Mouse (Mus musculus) heart, embryonic 10.5 days (tissue): ENCODE results near the gene Defb22. TPM values are rescaled to one million over a fixed set of nuclear protein-coding genes. Genes with fewer than 3 reads are reported as not detected.

Experiments used
- DNase-seq: peaks from one replicate; pipeline ENCODE4 v3.0.0-alpha.2; 2017; ENCODE audit warnings: low spot score
- H3K27ac ChIP-seq: fragments of 300-500 bp; sonication (generic); 2 replicates; pipeline ENCODE4 v1.5.1; 2016; ENCODE audit warnings: mild to moderate bottlenecking
- H3K27me3 ChIP-seq: fragments of 300-500 bp; sonication (generic); 2 replicates; pipeline ENCODE4 v1.6.1; 2016; ENCODE audit warnings: mild to moderate bottlenecking; ENCODE audit not compliant: poor library complexity, insufficient read depth, severe bottlenecking
- H3K36me3 ChIP-seq: fragments of 300-500 bp; sonication (generic); 2 replicates; pipeline ENCODE4 v1.6.1; 2016; ENCODE audit warnings: mild to moderate bottlenecking, moderate library complexity
- H3K4me1 ChIP-seq: fragments of 300-500 bp; sonication (generic); 2 replicates; pipeline ENCODE4 v1.6.1; 2016; ENCODE audit warnings: mild to moderate bottlenecking
- H3K4me3 ChIP-seq: fragments of 300-500 bp; sonication (generic); 2 replicates; pipeline ENCODE4 v1.5.1; 2016; ENCODE audit warnings: mild to moderate bottlenecking, moderate library complexity
- H3K9me3 ChIP-seq: fragments of 300-500 bp; sonication (generic); 2 replicates; pipeline ENCODE4 v1.6.1; 2016; ENCODE audit warnings: mild to moderate bottlenecking, moderate library complexity
- WGBS: fragments of 180-500 bp; shearing (Covaris S2); methylation state at CpG from one replicate; pipeline ENCODE4 v1.1.7; 2016; 5-methylcytosine and 5-hydroxymethylcytosine counted together
- polyA plus RNA-seq: library from polyadenylated mRNA; unstranded; fragments of >200 nt; fragmentation: Nextera tagmentation; extraction: Ambion mirVana; gene quantifications from 2 replicates; pipeline ENCODE4 v1.2.1, GENCODE M21; 2016

The Defb22 gene
- polyA plus RNA-seq, 1 experiment from 2014 or later = not detected

DNA sequence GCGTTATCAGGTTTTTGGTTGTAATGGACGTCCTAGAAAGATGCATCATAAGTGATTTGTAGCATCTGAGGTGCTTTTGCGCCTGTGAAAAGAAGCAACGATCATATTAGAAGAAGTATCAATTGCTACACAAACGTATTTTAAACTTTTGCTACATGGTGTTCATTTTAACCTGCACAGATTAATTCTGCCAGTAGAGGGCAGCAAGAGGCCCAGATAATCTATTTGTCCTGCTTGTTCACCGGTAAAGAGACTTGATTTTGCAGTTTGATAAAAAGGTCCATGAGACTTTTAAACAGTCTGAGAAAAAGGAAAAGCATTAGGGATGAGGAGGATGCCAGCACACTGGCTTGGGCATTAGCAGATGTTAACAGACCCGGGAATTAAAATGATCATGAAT is 19.0 kb downstream of the Defb22 start:
- Histone ChIP-seq H3K27ac (no peak overlapping the region), H3K27me3 (no peaks in the 10 kb centered on the region), H3K9me3 (no peaks in the 10 kb centered on the region), H3K4me3 (no peak overlapping the region), H3K36me3 (no peaks in the 10 kb centered on the region), H3K4me1 (no peaks in the 10 kb centered on the region)
- 35% methylated on average over 7 of the region's 7 CpGs for WGBS
- DNase-seq = no peak

DNA sequence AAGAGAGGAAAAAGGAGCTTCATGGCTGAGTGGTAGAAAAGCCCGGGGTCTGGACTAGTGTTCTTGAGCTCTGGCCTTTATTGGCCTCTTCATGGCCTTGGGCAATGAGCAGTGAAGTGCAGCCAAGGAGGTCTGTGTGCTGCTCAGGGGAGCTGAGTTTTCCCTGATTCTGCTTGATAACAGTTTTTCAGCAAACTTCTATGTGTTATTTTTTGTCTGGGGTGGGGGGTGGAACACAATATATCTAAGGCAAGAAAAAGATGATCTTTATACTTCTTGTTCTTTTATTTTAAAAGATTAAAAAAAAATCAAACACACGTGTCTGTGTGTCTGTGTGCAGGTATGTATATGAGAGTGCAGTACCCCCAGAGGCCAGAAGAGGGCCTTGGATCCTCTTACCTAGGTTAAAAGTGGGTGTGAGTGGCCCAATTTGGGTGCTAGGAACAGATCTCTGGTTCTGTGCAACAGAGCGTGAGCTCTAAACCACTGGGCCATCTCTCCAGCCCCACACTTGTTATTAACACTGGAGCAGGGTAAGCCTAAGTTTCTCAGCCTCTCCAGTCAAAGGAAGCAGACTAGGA is 25.3 kb downstream of the Defb22 start, which contains the start of gene Defb23:
Gene Defb23, minus strand, starts transcription at position 51 of the 581 bp plus-strand sequence.
- H3K4me1 ChIP-seq = no peaks in the 10 kb centered on the region
- WGBS = 86% methylated on average over 3 of the region's 3 CpGs

DNA sequence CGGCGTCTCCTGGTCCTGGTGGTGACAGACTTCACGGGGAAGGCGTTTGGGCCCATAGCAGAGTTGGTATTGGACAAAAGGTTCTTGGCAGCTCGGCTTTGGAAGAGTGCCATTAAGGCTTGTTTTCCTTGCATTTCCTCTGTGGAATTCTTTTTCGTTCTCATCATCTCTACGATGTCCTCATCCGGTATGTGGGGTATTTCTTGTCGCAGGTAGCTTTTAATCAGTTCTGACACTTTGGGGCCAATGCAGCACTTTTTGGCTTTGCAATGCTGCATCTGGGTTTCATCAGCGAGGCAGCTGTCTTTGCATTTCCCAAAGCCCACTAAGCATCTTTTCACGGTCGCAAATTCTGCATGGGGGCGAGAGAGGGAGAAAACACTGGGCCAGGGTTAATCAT is 30.7 kb downstream of the Defb22 start:
- Histone ChIP-seq H3K4me1 (no peaks in the 10 kb centered on the region), H3K36me3 (no peaks in the 10 kb centered on the region), H3K27ac (no peak overlapping the region), H3K27me3 (peaks cover 4% of the 10 kb centered on the region; the same call in 1 of the 2 replicates), H3K4me3 (no peak overlapping the region), H3K9me3 (no peaks in the 10 kb centered on the region)
- DNase-seq = no peak
- WGBS = 63% methylated on average over 13 of the region's 13 CpGs

More for the DNA sequence above, 25.3 kb downstream of the Defb22 start, which contains the start of gene Defb23:
- Histone ChIP-seq H3K4me3 (no peak within 1 kb of the TSS), H3K27me3 (no peaks in the 10 kb centered on the region), H3K36me3 (no peaks in the 10 kb centered on the region), H3K9me3 (no peaks in the 10 kb centered on the region), H3K27ac (no peak within 1 kb of the TSS)
- DNase-seq = no peak

GRCm38 (mm10) chr2:152452101-152452781 is 37.7 kb downstream of the Defb22 start:
- Histone ChIP-seq H3K27me3 (peaks cover 13% of the 10 kb centered on the region; the same call in 1 of the 2 replicates), H3K4me1 (peaks cover 16% of the 10 kb centered on the region), H3K4me3 (no peak overlapping the region), H3K9me3 (no peaks in the 10 kb centered on the region), H3K36me3 (no peaks in the 10 kb centered on the region), H3K27ac (no peak overlapping the region)
- DNase-seq = no peak
- 75% methylated on average over 4 of the region's 4 CpGs for WGBS

- H3K36me3 ChIP-seq = no peaks in the 10 kb centered on the region
- no peak overlapping the region for H3K27ac ChIP-seq
- H3K9me3 ChIP-seq = no peaks in the 10 kb centered on the region
- H3K27me3 ChIP-seq = 0 out of 2 replicates have a peak, but pooled peaks cover 9% of the 10 kb centered on the region
- H3K4me1 ChIP-seq = peaks cover 21% of the 10 kb centered on the region
- 6% methylated on average over 5 of the region's 5 CpGs for WGBS
- H3K4me3 ChIP-seq = no peak overlapping the region
- no peak for DNase-seq
Measured at GRCm38 (mm10) chr2:152450241-152450640, 39.7 kb downstream of the Defb22 start.

GRCm38 (mm10) chr2:152447461-152447860 is 42.5 kb downstream of the Defb22 start:
- 40% methylated on average over 5 of the region's 5 CpGs for WGBS
- Histone ChIP-seq H3K4me3 (no peak overlapping the region), H3K27ac (peak overlapping the region; percentile 42; the same call in 1 of the 2 replicates), H3K36me3 (no peaks in the 10 kb centered on the region), H3K4me1 (peaks cover 23% of the 10 kb centered on the region), H3K27me3 (0 out of 2 replicates have a peak, but pooled peaks cover 5% of the 10 kb centered on the region), H3K9me3 (no peaks in the 10 kb centered on the region)
- no peak for DNase-seq

- H3K27me3 ChIP-seq = no peaks in the 10 kb centered on the region
- no peaks in the 10 kb centered on the region for H3K9me3 ChIP-seq
- H3K4me3 ChIP-seq = no peak overlapping the region
- H3K36me3 ChIP-seq = no peaks in the 10 kb centered on the region
- WGBS = 43% methylated on average over 2 of the region's 2 CpGs
- DNase-seq = no peak
- H3K27ac ChIP-seq = peak overlapping the region; percentile 42; the same call in 1 of the 2 replicates
- peaks cover 23% of the 10 kb centered on the region for H3K4me1 ChIP-seq
Measured at GRCm38 (mm10) chr2:152446642-152447041, 43.3 kb downstream of the Defb22 start.

DNA sequence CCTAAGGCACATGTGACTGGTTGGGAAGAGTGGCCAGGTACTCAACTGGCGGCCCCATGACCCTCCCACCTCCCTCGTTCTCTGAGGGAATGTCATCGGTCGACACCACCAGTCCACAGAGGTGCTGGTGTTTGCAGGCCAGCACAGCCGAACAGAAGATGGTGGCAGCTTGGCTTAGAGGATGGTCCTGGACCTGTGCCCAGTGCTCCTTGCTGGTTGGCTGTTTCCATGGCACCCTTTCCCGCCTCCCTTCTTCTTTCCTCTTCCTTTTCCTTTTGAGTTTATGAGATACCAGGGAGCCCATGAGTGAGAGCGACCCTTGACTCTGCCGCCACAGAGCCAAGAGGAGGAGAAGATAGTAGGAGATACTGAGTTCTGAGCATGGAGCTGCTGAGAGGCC is 46.7 kb downstream of the Defb22 start:
- DNase-seq = no peak
- H3K27ac ChIP-seq = no peak overlapping the region
- H3K36me3 ChIP-seq = no peaks in the 10 kb centered on the region
- WGBS = 76% methylated on average over 8 of the region's 8 CpGs
- no peaks in the 10 kb centered on the region for H3K9me3 ChIP-seq
- no peaks in the 10 kb centered on the region for H3K27me3 ChIP-seq
- peaks cover 20% of the 10 kb centered on the region for H3K4me1 ChIP-seq
- no peak overlapping the region for H3K4me3 ChIP-seq

- Histone ChIP-seq H3K9me3 (no peaks in the 10 kb centered on the region), H3K36me3 (no peaks in the 10 kb centered on the region), H3K27ac (no peak overlapping the region), H3K27me3 (no peaks in the 10 kb centered on the region), H3K4me3 (no peak overlapping the region), H3K4me1 (peaks cover 16% of the 10 kb centered on the region)
- WGBS = 75% methylated on average over 4 of the region's 4 CpGs
- DNase-seq = no peak
Measured at GRCm38 (mm10) chr2:152442322-152442721, 47.6 kb downstream of the Defb22 start.

GRCm38 (mm10) chr2:152439833-152440232 is 50.1 kb downstream of the Defb22 start:
- H3K4me3 ChIP-seq = no peak overlapping the region
- H3K36me3 ChIP-seq = no peaks in the 10 kb centered on the region
- H3K27ac ChIP-seq = no peak overlapping the region
- no peak for DNase-seq
- WGBS = 79% methylated on average over 2 of the region's 2 CpGs
- H3K4me1 ChIP-seq = peaks cover 31% of the 10 kb centered on the region
- no peaks in the 10 kb centered on the region for H3K27me3 ChIP-seq
- H3K9me3 ChIP-seq = no peaks in the 10 kb centered on the region

- no peaks in the 10 kb centered on the region for H3K36me3 ChIP-seq
- peaks cover 25% of the 10 kb centered on the region for H3K4me1 ChIP-seq
- H3K27me3 ChIP-seq = no peaks in the 10 kb centered on the region
- H3K4me3 ChIP-seq = no peak overlapping the region
- H3K9me3 ChIP-seq = no peaks in the 10 kb centered on the region
- no peak overlapping the region for H3K27ac ChIP-seq
- DNase-seq = no peak
- 70% methylated on average over 1 of the region's 1 CpGs for WGBS
Measured at GRCm38 (mm10) chr2:152438963-152439362, 51.0 kb downstream of the Defb22 start.

DNA sequence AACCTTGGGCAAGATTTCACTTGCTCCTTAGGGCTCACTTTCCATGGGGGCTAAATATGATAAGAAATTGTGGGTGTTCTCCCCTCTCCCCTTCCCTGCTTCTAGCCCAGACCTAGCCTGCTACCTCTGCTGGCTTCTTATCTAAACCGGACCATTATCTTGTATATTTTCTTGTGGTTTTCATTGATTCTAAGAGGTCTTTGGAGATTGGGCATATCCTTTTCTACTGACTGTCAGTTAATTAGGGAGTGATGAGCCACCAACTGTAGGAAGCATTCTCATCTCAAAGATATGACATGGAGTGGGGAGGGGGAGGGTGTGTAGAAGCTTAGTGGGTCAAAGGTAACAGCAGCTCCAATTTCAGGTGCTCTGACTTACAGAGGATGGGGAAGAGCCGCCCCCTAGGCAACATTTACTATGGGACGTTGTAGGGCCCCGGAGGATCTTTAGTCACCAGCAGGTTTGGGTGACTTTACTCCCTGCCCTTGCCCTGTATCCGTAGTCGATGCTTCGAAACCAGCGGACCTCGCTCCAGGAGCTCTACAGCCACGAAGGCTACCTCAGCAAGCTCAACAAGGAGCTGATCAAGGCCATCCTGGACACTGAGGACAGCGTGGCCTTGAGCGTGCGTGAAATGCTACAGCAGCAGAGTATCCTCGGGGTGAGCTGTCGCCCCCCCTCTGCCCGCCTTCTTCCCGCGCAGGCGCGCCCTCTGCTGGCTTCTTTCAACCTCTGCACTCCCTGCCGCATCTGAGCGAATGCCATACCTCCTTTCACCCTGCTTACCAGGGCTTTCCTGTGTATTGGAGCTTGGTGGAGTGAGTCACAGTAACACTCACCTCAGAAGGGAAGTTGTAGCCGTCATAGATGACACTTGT is 52.7 kb downstream of the Defb22 start:
- H3K27me3 ChIP-seq = no peaks in the 10 kb centered on the region
- WGBS = 2% methylated on average over 23 of the region's 23 CpGs
- H3K27ac ChIP-seq = peak overlapping the region; percentile 89

More for the DNA sequence above, 52.7 kb downstream of the Defb22 start:
- peaks cover 29% of the 10 kb centered on the region for H3K4me1 ChIP-seq
- no peaks in the 10 kb centered on the region for H3K36me3 ChIP-seq
- H3K9me3 ChIP-seq = no peaks in the 10 kb centered on the region
- peak; percentile 93 for DNase-seq
- peak overlapping the region; percentile 58 for H3K4me3 ChIP-seq
